Mouse (Mus musculus) megakaryocyte-erythroid progenitor cell, adult 5 weeks (primary cell): ENCODE data around the gene Lmo2. TPM values are rescaled to one million over a fixed set of nuclear protein-coding genes. Genes with fewer than 3 reads are reported as not detected.

Experiments used
- polyA plus RNA-seq: library from polyadenylated mRNA; stranded (reverse); fragments of >175 nt; gene quantifications from 2 replicates; pipeline ENCODE4 v1.2.3, GENCODE M21; 2012

Gene Lmo2
- polyA plus RNA-seq, result 408 and 487 TPM in 2 replicates

DNA sequence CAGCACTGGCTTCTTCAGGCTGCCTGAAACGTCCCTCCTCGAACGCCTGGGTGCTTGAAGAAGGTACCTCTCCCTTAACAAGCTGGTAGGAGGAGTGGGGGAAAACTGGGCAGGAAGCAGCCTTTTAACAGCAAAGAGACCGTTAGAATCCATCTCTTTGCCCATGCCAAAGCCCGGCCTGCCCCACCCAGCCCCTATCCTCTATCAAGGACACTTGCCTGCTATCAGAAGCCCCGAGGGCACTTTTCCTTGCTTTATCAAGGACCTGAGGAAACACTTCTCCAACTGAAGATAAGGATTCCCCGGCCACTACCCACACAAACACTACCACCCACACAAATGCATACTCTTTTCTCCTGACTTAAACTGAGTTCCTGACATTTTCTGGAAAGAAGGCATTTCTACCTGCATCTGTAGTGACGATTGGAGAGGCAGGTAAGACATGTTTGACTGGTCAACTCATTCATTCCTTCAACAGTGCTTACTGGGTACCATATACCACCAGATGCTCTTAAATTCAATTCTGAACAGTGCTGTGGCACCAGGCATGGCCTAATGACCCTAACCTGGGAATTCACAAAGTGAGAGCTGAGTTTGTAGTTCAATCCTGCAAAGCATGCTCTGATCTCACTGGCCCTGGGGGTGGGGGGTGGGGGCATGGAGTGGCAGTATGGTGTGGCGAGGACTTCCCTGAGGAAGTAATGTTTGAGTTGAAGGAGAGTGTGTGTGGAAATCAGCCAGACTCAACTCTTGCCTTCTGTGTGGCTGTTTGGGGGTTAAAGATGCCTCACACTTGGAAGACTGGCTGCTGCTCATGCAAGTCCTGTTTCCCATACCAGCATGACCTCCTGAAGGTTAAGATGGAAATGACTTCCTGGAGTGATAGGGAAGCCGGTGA, at the start of gene Lmo2:
Gene Lmo2 (plus strand): TSS at position 338 of the 898 bp plus-strand sequence.

GRCm38 (mm10) chr2:104027458-104028138, 69.8 kb downstream of the Lmo2 start, which contains the start of gene Fbxo3:
TSS of gene Fbxo3 (plus strand) at chr2:104027721.

DNA sequence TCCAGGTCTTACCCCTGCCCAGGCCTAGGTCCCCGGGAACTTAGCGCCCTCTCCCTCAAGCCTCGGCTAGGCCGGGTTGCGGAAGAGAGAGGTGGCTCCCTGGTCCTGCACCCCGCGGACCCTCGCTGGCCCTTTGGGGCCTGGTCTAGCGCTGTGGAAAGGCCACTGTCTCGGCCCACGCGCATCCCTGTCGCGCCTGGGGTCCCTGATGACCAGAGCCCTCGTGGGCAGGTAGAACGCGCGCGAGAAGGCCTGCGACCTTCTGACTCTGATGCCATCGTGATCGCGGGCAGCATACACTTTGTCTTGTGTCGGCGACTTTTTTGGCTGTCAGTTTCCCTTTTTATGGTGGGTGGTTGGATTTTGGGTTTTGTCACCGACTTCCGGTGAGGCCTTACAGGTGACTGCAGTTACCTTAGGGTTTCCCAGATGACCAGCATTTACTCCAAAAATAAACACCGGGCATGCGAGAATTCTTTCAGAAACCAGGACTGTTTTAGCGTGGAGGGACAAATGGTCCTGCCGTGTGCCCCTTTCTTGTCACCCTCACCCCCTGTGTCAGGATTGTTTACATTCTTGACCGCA, 70.4 kb downstream of the Lmo2 start, which contains the start of gene 4931422A03Rik:
Gene 4931422A03Rik (minus strand): TSS at position 223 of the 585 bp plus-strand sequence.

Other genes starting within 250 kb of the Lmo2 start
- gene Nat10, start 196.7 kb upstream of the Lmo2 start, polyA plus RNA-seq, result 18.6 and 19.1 TPM in 2 replicates
- 230 and 240 TPM in 2 replicates for gene Caprin1, start 160.3 kb upstream of the Lmo2 start, polyA plus RNA-seq
- 5.2 and 5.4 TPM in 2 replicates for gene Fbxo3, start 69.7 kb downstream of the Lmo2 start, polyA plus RNA-seq
- 0.21 and 0.22 TPM in 2 replicates for gene 4931422A03Rik, start 70.4 kb downstream of the Lmo2 start, polyA plus RNA-seq
- not detected in 2 replicates for gene Gm10912, start 107.8 kb downstream of the Lmo2 start, polyA plus RNA-seq
- gene Gm10799, start 110.6 kb downstream of the Lmo2 start, polyA plus RNA-seq, result not detected in 2 replicates
- gene Cd59b, start 111.9 kb downstream of the Lmo2 start, polyA plus RNA-seq, result not detected in 2 replicates
- gene Cd59a, start 137.8 kb downstream of the Lmo2 start, polyA plus RNA-seq, result 0.88 and 1.4 TPM in 2 replicates
- gene A930018P22Rik, start 164.8 kb downstream of the Lmo2 start, polyA plus RNA-seq, result 0.68 TPM in 1 of 2 replicates, not detected in the other